Mouse (Mus musculus): ENCODE results near the gene Gnao1. TPM values are rescaled to one million over a fixed set of nuclear protein-coding genes. Genes with fewer than 3 reads are reported as not detected.

Gnao1 gene
- total RNA-seq, 2 experiments from 2014 or later, result 5.3 to 6.8 TPM

- no peak for DNase-seq (ENCODE audit: low spot score)
Observed at GRCm38 (mm10) chr8:93941636-93942054, 131.9 kb downstream of the Gnao1 start.

GRCm38 (mm10) chr8:93945781-93946180 is 136.0 kb downstream of the Gnao1 start:
- DNase-seq (ENCODE audit: low spot score), result no peak

- no peak for DNase-seq (ENCODE audit: low spot score)
Observed at GRCm38 (mm10) chr8:93946397-93946796, 136.6 kb downstream of the Gnao1 start.

GRCm38 (mm10) chr8:93950133-93950532 is 140.4 kb downstream of the Gnao1 start:
- no peak for DNase-seq (ENCODE audit: low spot score)

- no peak for DNase-seq (ENCODE audit: low spot score)
Observed at GRCm38 (mm10) chr8:93952511-93952910, 142.7 kb downstream of the Gnao1 start.

DNA sequence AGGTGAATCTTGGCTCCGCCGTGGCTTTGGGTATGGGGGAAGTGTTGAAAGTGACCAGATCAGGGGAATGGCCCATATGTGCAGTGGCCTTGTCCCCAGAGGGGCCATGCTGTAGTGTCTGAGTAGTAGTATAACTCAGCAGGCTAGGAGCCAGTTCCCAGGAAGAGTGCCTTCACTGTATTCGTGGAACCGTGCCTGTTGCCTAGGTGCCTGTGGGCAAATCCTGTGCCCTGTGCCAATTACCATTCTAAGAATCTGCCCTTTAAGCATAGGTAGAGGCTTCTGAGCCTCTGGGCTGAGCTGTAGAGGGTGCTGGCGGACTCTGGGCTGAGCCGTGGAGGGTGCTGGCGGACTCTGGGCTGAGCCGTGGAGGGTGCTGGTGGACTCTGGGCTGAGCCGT is 148.6 kb downstream of the Gnao1 start:
- no peak for DNase-seq (ENCODE audit: low spot score)

- DNase-seq (ENCODE audit: low spot score), result no peak
Observed at GRCm38 (mm10) chr8:93960909-93961308, 151.1 kb downstream of the Gnao1 start.

GRCm38 (mm10) chr8:93968293-93968692 is 158.5 kb downstream of the Gnao1 start:
- no peak for DNase-seq (ENCODE audit: low spot score)

DNA sequence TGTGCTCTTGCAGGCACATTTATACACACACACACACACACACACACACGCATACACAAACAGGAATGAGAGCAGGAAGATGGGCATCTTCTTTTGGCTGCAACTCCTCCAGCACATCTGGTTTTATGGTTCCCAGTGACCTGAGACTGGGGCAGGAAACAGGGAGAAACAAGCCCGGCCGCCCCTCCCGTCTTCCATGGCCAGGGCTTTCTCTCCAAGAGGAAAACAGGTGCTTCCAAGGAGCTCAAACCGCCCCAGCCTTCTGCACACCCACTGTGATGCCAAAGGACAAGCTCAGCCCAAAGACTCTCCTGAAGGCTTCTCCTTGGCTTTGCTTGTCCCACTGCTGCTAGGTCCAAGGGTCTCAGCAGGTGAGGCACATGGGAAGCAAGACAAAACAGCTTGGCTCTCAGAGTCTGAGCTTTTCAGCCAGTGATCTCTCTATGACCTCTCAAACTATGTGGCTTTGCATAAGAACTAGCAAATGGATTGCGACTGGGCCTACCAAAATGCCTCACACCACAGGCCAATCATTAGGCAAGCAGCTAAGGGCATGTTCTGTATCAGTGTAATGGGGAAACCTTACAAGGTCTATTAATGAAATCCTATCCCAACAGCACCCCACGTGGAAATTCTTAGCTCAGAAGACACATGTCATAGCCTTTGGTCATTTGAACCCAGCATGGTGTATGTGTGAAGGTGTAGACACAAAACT is 160.0 kb downstream of the Gnao1 start:
- DNase-seq (ENCODE audit: low spot score), result no peak

GRCm38 (mm10) chr8:93971451-93971850 is 161.7 kb downstream of the Gnao1 start:
- DNase-seq (ENCODE audit: low spot score), result no peak

GRCm38 (mm10) chr8:93972211-93972610 is 162.4 kb downstream of the Gnao1 start:
- no peak for DNase-seq (ENCODE audit: low spot score)

- DNase-seq (ENCODE audit: low spot score), result no peak
Observed at GRCm38 (mm10) chr8:93972971-93973734, 163.4 kb downstream of the Gnao1 start.

DNA sequence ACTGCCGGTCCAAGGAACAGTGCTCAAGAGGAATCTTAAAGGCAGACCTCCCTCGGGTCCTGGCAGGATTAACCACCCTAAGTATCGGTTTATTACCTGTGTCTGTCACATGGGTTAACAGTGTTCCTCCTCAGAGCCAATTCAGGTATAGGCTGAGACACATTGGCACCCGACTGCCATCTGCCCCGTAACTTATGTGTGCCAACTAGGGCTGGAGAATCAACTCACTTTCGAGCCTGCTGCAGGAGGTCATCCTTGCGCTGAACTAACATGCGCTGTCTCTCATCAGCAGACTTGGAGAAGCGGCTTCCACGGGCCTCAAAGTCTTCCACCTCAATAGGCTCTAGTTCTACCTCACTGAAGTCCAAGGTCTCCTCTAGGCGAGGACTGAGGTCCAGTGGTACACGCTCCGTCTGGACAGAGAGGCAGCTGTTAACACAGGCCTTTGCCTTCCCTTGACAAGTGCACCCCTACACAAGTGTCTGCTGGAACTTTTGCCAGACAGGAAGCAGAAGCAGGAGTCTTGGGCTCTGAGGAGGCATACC is 164.1 kb downstream of the Gnao1 start:
- DNase-seq (ENCODE audit: low spot score), result no peak

GRCm38 (mm10) chr8:93974602-93975186 is 164.9 kb downstream of the Gnao1 start:
- no peak for DNase-seq (ENCODE audit: low spot score)

GRCm38 (mm10) chr8:93975358-93975757 is 165.6 kb downstream of the Gnao1 start:
- DNase-seq (ENCODE audit: low spot score), result no peak

- DNase-seq (ENCODE audit: low spot score), result no peak
Observed at GRCm38 (mm10) chr8:93976446-93977211, 166.9 kb downstream of the Gnao1 start.

- DNase-seq (ENCODE audit: low spot score), result no peak
Observed at GRCm38 (mm10) chr8:93980141-93980540, 170.4 kb downstream of the Gnao1 start.

- DNase-seq (ENCODE audit: low spot score), result no peak
Observed at GRCm38 (mm10) chr8:93981679-93982215, 172.0 kb downstream of the Gnao1 start.

DNA sequence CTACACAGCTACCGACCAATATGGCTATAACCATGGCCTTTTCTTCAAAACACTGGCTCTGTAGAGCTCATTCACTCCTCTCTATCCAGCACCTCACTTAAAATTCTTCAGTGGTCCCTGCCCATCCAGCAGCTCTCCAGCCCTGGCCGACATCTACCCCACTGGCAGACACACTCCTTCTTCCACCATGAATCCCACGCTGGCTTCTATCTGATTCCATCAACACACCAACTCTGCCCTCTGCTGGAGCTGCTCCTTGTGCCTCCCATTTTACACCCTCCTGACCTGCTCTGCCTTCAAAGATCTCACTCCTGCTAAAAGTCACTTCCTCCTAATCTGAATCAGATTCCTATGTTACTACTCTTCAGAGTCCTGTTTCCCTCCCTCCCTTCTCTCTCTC is 174.1 kb downstream of the Gnao1 start:
- no peak for DNase-seq (ENCODE audit: low spot score)

GRCm38 (mm10) chr8:93984731-93985130 is 175.0 kb downstream of the Gnao1 start:
- no peak for DNase-seq (ENCODE audit: low spot score)

GRCm38 (mm10) chr8:93989739-93990138 is 180.0 kb downstream of the Gnao1 start:
- no peak for DNase-seq (ENCODE audit: low spot score)

All from gastrocnemius, adult 18-20 months (tissue).